Mouse (Mus musculus): Measurements from ENCODE around the gene Sarnp. TPM values are rescaled to one million over a fixed set of nuclear protein-coding genes. Genes with fewer than 3 reads are reported as not detected.
A peak's percentile ranks its signal among the peaks of the same experiment; 100 is the strongest.

The Sarnp gene
- polyA plus RNA-seq, 1 experiment from 2014 or later = 152 TPM

- Histone ChIP-seq H3K4me2 (ENCODE audit: low read length) (no peak overlapping the region), H3K27me3 (ENCODE audit: control insufficient read depth, insufficient read depth, low read length) (no peaks in the 10 kb centered on the region), H3K27ac (replicated peaks; ENCODE audit: low read depth, low read length) (no peak overlapping the region), H3K36me3 (ENCODE audit: control insufficient read depth, insufficient read depth, low read length) (no peaks in the 10 kb centered on the region), H3K9me3 (ENCODE audit: control insufficient read depth, low read length) (no peaks in the 10 kb centered on the region), H3K4me1 (ENCODE audit: control insufficient read depth, insufficient read depth, low read length) (no peaks in the 10 kb centered on the region), H3K9ac (replicated peaks; ENCODE audit: low read length) (no peak overlapping the region), H3K4me3 (replicated peaks; ENCODE audit: low read depth, low read length) (no peak overlapping the region)
- ATAC-seq (ENCODE audit: low FRiP score, low TSS enrichment) (no peak), DNase-seq (no peak)
- 84% methylated on average over 1 of the region's 1 CpGs for WGBS
These were observed 23.9 kb upstream of the Sarnp start for GRCm38 (mm10) chr10:128793258-128793657.

GRCm38 (mm10) chr10:128794391-128794790 lies 22.7 kb upstream of the Sarnp start:
- H3K36me3 ChIP-seq (ENCODE audit: control insufficient read depth, insufficient read depth, low read length) = no peaks in the 10 kb centered on the region; the same call in 1 of the 2 replicates
- no peaks in the 10 kb centered on the region for H3K27me3 ChIP-seq (ENCODE audit: control insufficient read depth, insufficient read depth, low read length)
- ATAC-seq (ENCODE audit: low FRiP score, low TSS enrichment) (no peak), DNase-seq (no peak)
- H3K4me3 ChIP-seq (replicated peaks; ENCODE audit: low read depth, low read length) = no peak overlapping the region
- WGBS = 92% methylated on average over 5 of the region's 5 CpGs
- no peaks in the 10 kb centered on the region for H3K9me3 ChIP-seq (ENCODE audit: control insufficient read depth, low read length)
- H3K27ac ChIP-seq (replicated peaks; ENCODE audit: low read depth, low read length) = no peak overlapping the region
- no peak overlapping the region for H3K9ac ChIP-seq (replicated peaks; ENCODE audit: low read length)
- H3K4me1 ChIP-seq (ENCODE audit: control insufficient read depth, insufficient read depth, low read length) = no peaks in the 10 kb centered on the region
- H3K4me2 ChIP-seq (ENCODE audit: low read length) = no peak overlapping the region

DNA sequence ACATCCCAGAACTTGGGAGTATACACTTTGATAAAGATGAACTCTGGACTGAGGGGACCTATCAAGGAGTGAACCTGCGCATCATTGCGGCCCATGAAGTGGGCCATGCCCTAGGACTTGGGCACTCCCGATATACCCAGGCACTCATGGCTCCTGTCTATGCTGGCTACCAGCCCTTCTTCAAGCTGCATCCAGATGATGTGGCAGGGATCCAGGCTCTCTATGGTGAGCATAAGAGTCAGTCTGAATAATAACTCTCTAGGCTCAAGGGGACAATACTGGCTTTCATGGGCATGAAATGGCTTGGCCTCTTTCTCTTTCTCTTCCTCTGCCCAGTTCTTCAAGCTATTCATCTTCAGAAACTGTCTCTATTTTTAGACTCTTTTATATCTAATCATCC lies 21.6 kb upstream of the Sarnp start:
- DNase-seq (no peak), ATAC-seq (ENCODE audit: low FRiP score, low TSS enrichment) (no peak)
- 96% methylated on average over 3 of the region's 3 CpGs for WGBS
- Histone ChIP-seq H3K36me3 (ENCODE audit: control insufficient read depth, insufficient read depth, low read length) (peaks cover 8% of the 10 kb centered on the region), H3K9ac (replicated peaks; ENCODE audit: low read length) (no peak overlapping the region), H3K27me3 (ENCODE audit: control insufficient read depth, insufficient read depth, low read length) (no peaks in the 10 kb centered on the region), H3K27ac (replicated peaks; ENCODE audit: low read depth, low read length) (no peak overlapping the region), H3K9me3 (ENCODE audit: control insufficient read depth, low read length) (no peaks in the 10 kb centered on the region), H3K4me3 (replicated peaks; ENCODE audit: low read depth, low read length) (no peak overlapping the region), H3K4me2 (ENCODE audit: low read length) (no peak overlapping the region), H3K4me1 (ENCODE audit: control insufficient read depth, insufficient read depth, low read length) (no peaks in the 10 kb centered on the region)

DNA sequence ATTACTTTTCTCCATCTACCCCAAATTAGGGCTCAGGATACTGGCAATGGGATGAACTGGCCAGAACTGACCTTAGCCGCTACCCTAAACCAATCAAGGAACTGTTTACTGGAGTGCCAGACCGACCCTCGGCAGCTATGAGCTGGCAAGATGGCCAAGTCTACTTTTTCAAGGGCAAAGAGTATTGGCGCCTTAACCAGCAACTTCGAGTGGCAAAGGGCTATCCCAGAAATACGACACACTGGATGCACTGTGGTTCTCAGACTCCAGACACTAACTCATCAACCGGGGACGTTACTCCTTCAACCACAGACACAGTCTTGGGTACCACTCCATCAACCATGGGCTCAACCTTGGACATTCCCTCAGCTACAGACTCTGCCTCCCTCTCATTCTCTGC lies 18.5 kb upstream of the Sarnp start:
- Histone ChIP-seq H3K27ac (replicated peaks; ENCODE audit: low read depth, low read length) (no peak overlapping the region), H3K36me3 (ENCODE audit: control insufficient read depth, insufficient read depth, low read length) (peaks cover 14% of the 10 kb centered on the region), H3K9ac (replicated peaks; ENCODE audit: low read length) (no peak overlapping the region), H3K4me1 (ENCODE audit: control insufficient read depth, insufficient read depth, low read length) (peaks cover 7% of the 10 kb centered on the region), H3K27me3 (ENCODE audit: control insufficient read depth, insufficient read depth, low read length) (no peaks in the 10 kb centered on the region), H3K9me3 (ENCODE audit: control insufficient read depth, low read length) (no peaks in the 10 kb centered on the region), H3K4me2 (ENCODE audit: low read length) (no peak overlapping the region), H3K4me3 (replicated peaks; ENCODE audit: low read depth, low read length) (no peak overlapping the region)
- DNase-seq (no peak), ATAC-seq (ENCODE audit: low FRiP score, low TSS enrichment) (no peak)
- WGBS = 95% methylated on average over 8 of the region's 8 CpGs

GRCm38 (mm10) chr10:128801981-128802495 lies 15.1 kb upstream of the Sarnp start:
- no peak overlapping the region for H3K4me3 ChIP-seq (replicated peaks; ENCODE audit: low read depth, low read length)
- H3K4me2 ChIP-seq (ENCODE audit: low read length) = no peak overlapping the region
- no peaks in the 10 kb centered on the region for H3K27me3 ChIP-seq (ENCODE audit: control insufficient read depth, insufficient read depth, low read length)
- H3K36me3 ChIP-seq (ENCODE audit: control insufficient read depth, insufficient read depth, low read length) = peaks cover 23% of the 10 kb centered on the region
- peaks cover 19% of the 10 kb centered on the region for H3K4me1 ChIP-seq (ENCODE audit: control insufficient read depth, insufficient read depth, low read length)
- H3K9ac ChIP-seq (replicated peaks; ENCODE audit: low read length) = no peak overlapping the region
- 90% methylated on average over 16 of the region's 16 CpGs for WGBS
- no peaks in the 10 kb centered on the region for H3K9me3 ChIP-seq (ENCODE audit: control insufficient read depth, low read length)
- H3K27ac ChIP-seq (replicated peaks; ENCODE audit: low read depth, low read length) = no peak overlapping the region
- DNase-seq (no peak), ATAC-seq (ENCODE audit: low FRiP score, low TSS enrichment) (no peak)

DNA sequence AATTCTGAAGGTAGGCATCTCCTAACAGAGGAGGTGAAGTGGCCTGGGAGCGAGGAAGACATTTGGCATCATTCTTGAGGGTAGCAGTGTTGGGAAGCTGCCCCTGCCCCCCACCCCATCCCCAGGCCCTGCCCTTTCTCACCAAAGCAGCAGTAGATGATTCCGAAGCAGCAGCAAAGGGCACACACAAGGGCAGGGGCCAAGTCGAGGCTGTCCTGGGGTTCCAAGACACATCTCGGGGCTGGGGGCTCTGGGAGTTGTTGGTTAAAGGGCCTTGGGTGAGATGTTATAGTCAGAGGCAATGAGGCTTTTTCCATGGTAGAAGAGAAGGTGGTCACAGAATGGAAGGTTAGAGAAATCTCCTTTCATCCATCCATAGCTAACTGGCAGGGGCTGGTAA lies 14.2 kb upstream of the Sarnp start:
- H3K4me2 ChIP-seq (ENCODE audit: low read length) = peak overlapping the region; percentile 62
- peak overlapping the region; percentile 76 for H3K4me3 ChIP-seq (replicated peaks; ENCODE audit: low read depth, low read length)
- ATAC-seq (ENCODE audit: low FRiP score, low TSS enrichment) = no peak
- peaks cover 30% of the 10 kb centered on the region for H3K36me3 ChIP-seq (ENCODE audit: control insufficient read depth, insufficient read depth, low read length)
- DNase-seq = no peak
- peaks cover 28% of the 10 kb centered on the region for H3K4me1 ChIP-seq (ENCODE audit: control insufficient read depth, insufficient read depth, low read length)
- H3K9me3 ChIP-seq (ENCODE audit: control insufficient read depth, low read length) = no peaks in the 10 kb centered on the region
- H3K27me3 ChIP-seq (ENCODE audit: control insufficient read depth, insufficient read depth, low read length) = no peaks in the 10 kb centered on the region
- H3K27ac ChIP-seq (replicated peaks; ENCODE audit: low read depth, low read length) = no peak overlapping the region
- 61% methylated on average over 4 of the region's 4 CpGs for WGBS
- H3K9ac ChIP-seq (replicated peaks; ENCODE audit: low read length) = peak overlapping the region; percentile 77; the same call in 1 of the 2 replicates

DNA sequence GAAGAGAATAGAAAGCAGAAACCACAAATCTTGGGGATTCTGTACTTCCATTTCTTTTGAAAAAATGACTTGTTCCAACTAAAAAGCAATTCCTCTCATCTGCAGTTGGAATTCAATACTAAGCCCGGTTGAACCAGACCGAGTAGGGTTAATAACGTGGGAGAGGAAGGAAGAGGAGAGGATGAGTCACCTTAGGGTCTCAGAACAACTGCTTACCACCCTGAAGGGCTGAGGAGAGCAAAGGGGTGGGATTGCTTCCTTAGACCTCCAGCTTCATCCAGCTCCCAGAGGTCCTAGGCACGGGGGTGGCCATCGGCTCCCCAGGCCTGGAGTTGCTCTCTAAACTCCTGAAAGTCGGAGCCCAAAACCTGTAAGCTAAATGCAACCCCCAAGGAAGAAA lies 13.8 kb upstream of the Sarnp start:
- H3K36me3 ChIP-seq (ENCODE audit: control insufficient read depth, insufficient read depth, low read length) = peaks cover 30% of the 10 kb centered on the region
- ATAC-seq (ENCODE audit: low FRiP score, low TSS enrichment) (no peak), DNase-seq (no peak)
- H3K4me1 ChIP-seq (ENCODE audit: control insufficient read depth, insufficient read depth, low read length) = peaks cover 31% of the 10 kb centered on the region
- H3K4me2 ChIP-seq (ENCODE audit: low read length) = peak overlapping the region; percentile 62
- WGBS = 9% methylated on average over 6 of the region's 6 CpGs
- no peaks in the 10 kb centered on the region for H3K27me3 ChIP-seq (ENCODE audit: control insufficient read depth, insufficient read depth, low read length)
- peak overlapping the region; percentile 92 for H3K27ac ChIP-seq (replicated peaks; ENCODE audit: low read depth, low read length)
- H3K9me3 ChIP-seq (ENCODE audit: control insufficient read depth, low read length) = no peaks in the 10 kb centered on the region
- peak overlapping the region; percentile 77; the same call in 1 of the 2 replicates for H3K9ac ChIP-seq (replicated peaks; ENCODE audit: low read length)
- peak overlapping the region; percentile 76 for H3K4me3 ChIP-seq (replicated peaks; ENCODE audit: low read depth, low read length)

GRCm38 (mm10) chr10:128803771-128804270 lies 13.3 kb upstream of the Sarnp start, which contains the start of gene Dnajc14:
Gene Dnajc14 (plus strand): TSS chr10:128804062.
- Histone ChIP-seq H3K27me3 (ENCODE audit: control insufficient read depth, insufficient read depth, low read length) (no peaks in the 10 kb centered on the region), H3K36me3 (ENCODE audit: control insufficient read depth, insufficient read depth, low read length) (peaks cover 34% of the 10 kb centered on the region), H3K4me1 (ENCODE audit: control insufficient read depth, insufficient read depth, low read length) (peaks cover 35% of the 10 kb centered on the region), H3K9ac (replicated peaks; ENCODE audit: low read length) (peak within 1 kb of the TSS; percentile 77), H3K4me3 (replicated peaks; ENCODE audit: low read depth, low read length) (peak within 1 kb of the TSS; percentile 76), H3K4me2 (ENCODE audit: low read length) (peak within 1 kb of the TSS; percentile 62), H3K9me3 (ENCODE audit: control insufficient read depth, low read length) (no peaks in the 10 kb centered on the region), H3K27ac (replicated peaks; ENCODE audit: low read depth, low read length) (peak within 1 kb of the TSS; percentile 92)
- no peak for ATAC-seq (ENCODE audit: low FRiP score, low TSS enrichment)
- DNase-seq = peak; percentile 72
- 0% methylated on average over 14 of the region's 14 CpGs for WGBS
